Mouse (Mus musculus): ENCODE results near the gene Gpr82.

GRCm38 (mm10) chrX:13621473-13621872, 39.7 kb upstream of the Gpr82 start:
- TF ChIP-seq CTCF (IDR thresholded peaks at IDR 0.05; ENCODE audit: control insufficient read depth, insufficient read depth, insufficient read length) (no peak), USF1 (IDR thresholded peaks at IDR 0.05; ENCODE audit: low read depth) (no peak), MAX (IDR thresholded peaks at IDR 0.05) (no peak), MYOG (IDR thresholded peaks at IDR 0.05; ENCODE audit: control insufficient read depth, extremely low read depth, insufficient read length) (no peak), MYOD1 (IDR thresholded peaks at IDR 0.05; ENCODE audit: control insufficient read depth, insufficient read length, low read depth) (no peak), CEBPB (IDR thresholded peaks at IDR 0.05; ENCODE audit: low read depth) (no peak), FOSL1 (IDR thresholded peaks at IDR 0.05; ENCODE audit: insufficient read depth, low read length, poor library complexity, severe bottlenecking) (no peak)
